Mouse (Mus musculus) small intestine, adult 2 months (tissue): ENCODE data around the gene 4930519G04Rik.

Experiments
- CTCF ChIP-seq: fragments of 200-500 bp; IDR thresholded peaks from 2 replicates; pipeline ENCODE4 v1.5.1; 2012; ENCODE audit warnings: low read depth, mild to moderate bottlenecking, control low read depth, inconsistent platforms, low read length, moderate library complexity, mixed read lengths; ENCODE audit not compliant: insufficient replicate concordance, insufficient read length; ENCODE audit errors: extremely low read depth
- POLR2A ChIP-seq: fragments of 200-500 bp; IDR thresholded peaks from 2 replicates; pipeline ENCODE4 v1.6.1; 2012; ENCODE audit warnings: low read depth, mild to moderate bottlenecking, control low read depth, inconsistent platforms, low read length, moderate library complexity

DNA sequence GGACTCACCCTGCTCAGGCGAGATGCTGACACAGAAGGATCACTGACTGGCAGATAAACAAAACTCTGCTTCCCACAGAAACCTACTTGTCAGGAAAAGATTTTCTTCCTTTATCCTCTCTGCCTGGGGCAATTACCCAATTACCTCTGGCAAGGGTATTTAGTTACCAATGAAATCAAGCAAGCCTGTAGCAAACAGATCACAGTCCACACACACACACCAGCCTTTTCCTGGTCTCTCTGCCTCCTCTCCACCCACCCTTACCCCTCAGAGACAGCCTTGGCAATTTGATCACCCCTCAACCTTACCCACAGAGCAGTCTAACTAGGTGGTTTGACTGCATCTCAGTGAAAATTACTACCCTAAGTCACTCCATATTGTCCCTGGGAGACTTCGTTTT is 35.5 kb downstream of the 4930519G04Rik start:
- TF ChIP-seq CTCF = no peak
- TF ChIP-seq POLR2A = no peak
